Mouse (Mus musculus) limb, embryonic 13.5 days (tissue): ENCODE data around the gene C2cd3. TPM values are rescaled to one million over a fixed set of nuclear protein-coding genes. Genes with fewer than 3 reads are reported as not detected.

ENCODE experiments used
- ATAC-seq: fragments of 200-750 bp; cut with Nextera tagmentation; 2 replicates; pipeline ENCODE4 v1.8.0; 2017; ENCODE audit warnings: low read depth, moderate number of reproducible peaks, moderate TSS enrichment; ENCODE audit not compliant: low FRiP score
- H3K27ac ChIP-seq: fragments of 300-500 bp; sonication (generic); 2 replicates; pipeline ENCODE4 v1.5.1; 2015; ENCODE audit warnings: inconsistent platforms, mild to moderate bottlenecking, moderate library complexity
- H3K27me3 ChIP-seq: fragments of 300-500 bp; sonication (generic); 2 replicates; pipeline ENCODE4 v1.6.1; 2015; ENCODE audit warnings: mild to moderate bottlenecking, inconsistent platforms
- H3K36me3 ChIP-seq: fragments of 300-500 bp; sonication (generic); 2 replicates; pipeline ENCODE4 v1.6.1; 2015; ENCODE audit warnings: inconsistent platforms, mild to moderate bottlenecking, moderate library complexity
- H3K4me1 ChIP-seq: fragments of 300-500 bp; sonication (generic); 2 replicates; pipeline ENCODE4 v1.6.1; 2015; ENCODE audit warnings: inconsistent platforms
- H3K4me2 ChIP-seq: fragments of 300-500 bp; sonication (generic); replicated peaks from 2 replicates; pipeline ENCODE4 v1.6.1; 2015; ENCODE audit warnings: inconsistent platforms, mild to moderate bottlenecking, moderate library complexity
- H3K4me3 ChIP-seq: fragments of 300-500 bp; sonication (generic); 2 replicates; pipeline ENCODE4 v1.5.1; 2015; ENCODE audit warnings: moderate library complexity, mild to moderate bottlenecking, inconsistent platforms
- H3K9ac ChIP-seq: fragments of 300-500 bp; sonication (generic); 2 replicates; pipeline ENCODE4 v1.6.1; 2015; ENCODE audit warnings: mild to moderate bottlenecking, inconsistent platforms
- H3K9me3 ChIP-seq: fragments of 300-500 bp; sonication (generic); 2 replicates; pipeline ENCODE4 v1.6.1; 2016; ENCODE audit warnings: inconsistent platforms
- WGBS: fragments of 180-500 bp; shearing (Covaris S2); methylation state at CpG from one replicate; pipeline ENCODE4 v1.1.7; 2015; 5-methylcytosine and 5-hydroxymethylcytosine counted together
- polyA plus RNA-seq: library from polyadenylated mRNA; unstranded; fragments of >200 nt; fragmentation: Nextera tagmentation; extraction: Ambion mirVana; gene quantifications from 2 replicates; pipeline ENCODE4 v1.2.1, GENCODE M21; 2015

C2cd3 gene
- polyA plus RNA-seq, 1 experiment from 2014 or later = 28.0 TPM

GRCm38 (mm10) chr7:100364888-100365287 is 7.1 kb upstream of the C2cd3 start:
- H3K9me3 ChIP-seq = no peaks in the 10 kb centered on the region
- 34% methylated on average over 6 of the region's 6 CpGs for WGBS
- H3K27ac ChIP-seq = no peak overlapping the region
- no peak overlapping the region for H3K4me2 ChIP-seq
- no peak for ATAC-seq
- H3K36me3 ChIP-seq = 0 out of 2 replicates have a peak, but pooled peaks cover 4% of the 10 kb centered on the region
- no peak overlapping the region for H3K4me3 ChIP-seq
- peaks cover 13% of the 10 kb centered on the region for H3K4me1 ChIP-seq
- H3K27me3 ChIP-seq = no peaks in the 10 kb centered on the region
- no peak overlapping the region for H3K9ac ChIP-seq

- peaks cover 27% of the 10 kb centered on the region for H3K4me1 ChIP-seq
- 6% methylated on average over 17 of the region's 17 CpGs for WGBS
- H3K4me2 ChIP-seq = peak overlapping the region; percentile 64
- peaks cover 22% of the 10 kb centered on the region for H3K36me3 ChIP-seq
- peak overlapping the region; percentile 72 for H3K4me3 ChIP-seq
- no peak for ATAC-seq
- H3K27me3 ChIP-seq = no peaks in the 10 kb centered on the region
- no peaks in the 10 kb centered on the region for H3K9me3 ChIP-seq
- H3K27ac ChIP-seq = peak overlapping the region; percentile 87
- peak overlapping the region; percentile 65 for H3K9ac ChIP-seq
Observed at GRCm38 (mm10) chr7:100372452-100372980, 483 bp downstream of the C2cd3 start.

GRCm38 (mm10) chr7:100378257-100378656 is 6.2 kb downstream of the C2cd3 start:
- WGBS = 82% methylated on average over 2 of the region's 2 CpGs
- Histone ChIP-seq H3K4me1 (peaks cover 3% of the 10 kb centered on the region; the same call in 1 of the 2 replicates), H3K36me3 (peaks cover 61% of the 10 kb centered on the region), H3K4me3 (no peak overlapping the region), H3K4me2 (no peak overlapping the region), H3K27me3 (no peaks in the 10 kb centered on the region), H3K27ac (no peak overlapping the region), H3K9me3 (no peaks in the 10 kb centered on the region), H3K9ac (no peak overlapping the region)
- no peak for ATAC-seq

- no peaks in the 10 kb centered on the region for H3K27me3 ChIP-seq
- H3K4me3 ChIP-seq = no peak overlapping the region
Observed at GRCm38 (mm10) chr7:100381161-100381560, 9.1 kb downstream of the C2cd3 start.

GRCm38 (mm10) chr7:100383207-100383606 is 11.2 kb downstream of the C2cd3 start:
- H3K4me1 ChIP-seq = no peaks in the 10 kb centered on the region
- H3K4me2 ChIP-seq = no peak overlapping the region
- no peak for ATAC-seq
- no peaks in the 10 kb centered on the region for H3K27me3 ChIP-seq
- no peak overlapping the region for H3K4me3 ChIP-seq
- no peak overlapping the region for H3K9ac ChIP-seq
- peaks cover 50% of the 10 kb centered on the region for H3K36me3 ChIP-seq
- no peaks in the 10 kb centered on the region for H3K9me3 ChIP-seq
- 85% methylated on average over 2 of the region's 2 CpGs for WGBS
- H3K27ac ChIP-seq = no peak overlapping the region

More at GRCm38 (mm10) chr7:100381161-100381560, 9.1 kb downstream of the C2cd3 start:
- H3K27ac ChIP-seq = no peak overlapping the region
- no peak for ATAC-seq
- peaks cover 53% of the 10 kb centered on the region for H3K36me3 ChIP-seq
- no peaks in the 10 kb centered on the region for H3K9me3 ChIP-seq
- H3K4me2 ChIP-seq = no peak overlapping the region
- no peak overlapping the region for H3K9ac ChIP-seq
- no peaks in the 10 kb centered on the region for H3K4me1 ChIP-seq

GRCm38 (mm10) chr7:100388174-100388573 is 16.1 kb downstream of the C2cd3 start:
- H3K36me3 ChIP-seq = peaks cover 54% of the 10 kb centered on the region
- H3K27ac ChIP-seq = no peak overlapping the region
- no peaks in the 10 kb centered on the region for H3K4me1 ChIP-seq
- H3K4me3 ChIP-seq = no peak overlapping the region
- no peak for ATAC-seq
- no peaks in the 10 kb centered on the region for H3K27me3 ChIP-seq
- no peaks in the 10 kb centered on the region for H3K9me3 ChIP-seq
- no peak overlapping the region for H3K9ac ChIP-seq
- no peak overlapping the region for H3K4me2 ChIP-seq
- WGBS = 94% methylated on average over 2 of the region's 2 CpGs

- Histone ChIP-seq H3K9ac (no peak overlapping the region), H3K27ac (no peak overlapping the region), H3K4me3 (no peak overlapping the region), H3K9me3 (no peaks in the 10 kb centered on the region), H3K4me1 (no peaks in the 10 kb centered on the region), H3K4me2 (no peak overlapping the region), H3K27me3 (no peaks in the 10 kb centered on the region), H3K36me3 (peaks cover 66% of the 10 kb centered on the region)
- ATAC-seq = no peak
- WGBS = 84% methylated on average over 8 of the region's 8 CpGs
Observed at GRCm38 (mm10) chr7:100390166-100390565, 18.1 kb downstream of the C2cd3 start.

- H3K27me3 ChIP-seq = no peaks in the 10 kb centered on the region
- no peak overlapping the region for H3K4me3 ChIP-seq
- H3K4me2 ChIP-seq = no peak overlapping the region
- no peak overlapping the region for H3K9ac ChIP-seq
- no peak overlapping the region for H3K27ac ChIP-seq
- 75% methylated on average over 2 of the region's 2 CpGs for WGBS
- no peak for ATAC-seq
- H3K9me3 ChIP-seq = no peaks in the 10 kb centered on the region
- no peaks in the 10 kb centered on the region for H3K4me1 ChIP-seq
- peaks cover 86% of the 10 kb centered on the region for H3K36me3 ChIP-seq
Observed at GRCm38 (mm10) chr7:100392265-100392664, 20.2 kb downstream of the C2cd3 start.

GRCm38 (mm10) chr7:100399231-100399913 is 27.3 kb downstream of the C2cd3 start:
- Histone ChIP-seq H3K27ac (no peak overlapping the region), H3K4me2 (no peak overlapping the region), H3K27me3 (no peaks in the 10 kb centered on the region), H3K36me3 (peaks cover 81% of the 10 kb centered on the region), H3K9ac (no peak overlapping the region; the same call in 1 of the 2 replicates), H3K9me3 (no peaks in the 10 kb centered on the region), H3K4me1 (no peaks in the 10 kb centered on the region), H3K4me3 (no peak overlapping the region)
- ATAC-seq = no peak
- WGBS = 68% methylated on average over 8 of the region's 8 CpGs

GRCm38 (mm10) chr7:100400899-100401539 is 29.0 kb downstream of the C2cd3 start:
- ATAC-seq = no peak
- H3K27me3 ChIP-seq = no peaks in the 10 kb centered on the region
- 19% methylated on average over 4 of the region's 4 CpGs for WGBS
- no peak overlapping the region for H3K27ac ChIP-seq
- H3K4me2 ChIP-seq = no peak overlapping the region
- no peak overlapping the region for H3K4me3 ChIP-seq
- no peaks in the 10 kb centered on the region for H3K4me1 ChIP-seq
- no peaks in the 10 kb centered on the region for H3K9me3 ChIP-seq
- no peak overlapping the region for H3K9ac ChIP-seq
- peaks cover 75% of the 10 kb centered on the region for H3K36me3 ChIP-seq

- peaks cover 75% of the 10 kb centered on the region for H3K36me3 ChIP-seq
- H3K9me3 ChIP-seq = no peaks in the 10 kb centered on the region
- 74% methylated on average over 4 of the region's 4 CpGs for WGBS
- no peak overlapping the region for H3K4me3 ChIP-seq
- H3K9ac ChIP-seq = no peak overlapping the region
- H3K27me3 ChIP-seq = no peaks in the 10 kb centered on the region
- no peak overlapping the region for H3K4me2 ChIP-seq
- H3K27ac ChIP-seq = no peak overlapping the region
- no peaks in the 10 kb centered on the region for H3K4me1 ChIP-seq
- ATAC-seq = no peak
Observed at GRCm38 (mm10) chr7:100402715-100403114, 30.7 kb downstream of the C2cd3 start.

- Histone ChIP-seq H3K27ac (no peak overlapping the region), H3K4me2 (no peak overlapping the region), H3K4me3 (no peak overlapping the region), H3K9ac (no peak overlapping the region), H3K27me3 (no peaks in the 10 kb centered on the region), H3K9me3 (no peaks in the 10 kb centered on the region), H3K4me1 (no peaks in the 10 kb centered on the region), H3K36me3 (peaks cover 86% of the 10 kb centered on the region)
- WGBS = 91% methylated on average over 5 of the region's 5 CpGs
- no peak for ATAC-seq
Observed at GRCm38 (mm10) chr7:100407677-100408076, 35.6 kb downstream of the C2cd3 start.
